Mouse (Mus musculus): ENCODE data around the gene Cercam.

- no peak for TF ChIP-seq CTCF (IDR thresholded peaks at IDR 0.05; ENCODE audit: low read depth, low read length)
- TF ChIP-seq POLR2A (IDR thresholded peaks at IDR 0.05; ENCODE audit: borderline replicate concordance, low read depth, low read length), result no peak
Observed at GRCm38 (mm10) chr2:29897366-29897765, 28.4 kb downstream of the Cercam start.
